Mouse (Mus musculus) lung, postnatal 10 days (tissue): ENCODE measurements around the gene Fam57b.

Experiments used
- DNase-seq: peaks from one replicate; pipeline ENCODE4 v3.0.0; 2021

Fam57b gene

DNA sequence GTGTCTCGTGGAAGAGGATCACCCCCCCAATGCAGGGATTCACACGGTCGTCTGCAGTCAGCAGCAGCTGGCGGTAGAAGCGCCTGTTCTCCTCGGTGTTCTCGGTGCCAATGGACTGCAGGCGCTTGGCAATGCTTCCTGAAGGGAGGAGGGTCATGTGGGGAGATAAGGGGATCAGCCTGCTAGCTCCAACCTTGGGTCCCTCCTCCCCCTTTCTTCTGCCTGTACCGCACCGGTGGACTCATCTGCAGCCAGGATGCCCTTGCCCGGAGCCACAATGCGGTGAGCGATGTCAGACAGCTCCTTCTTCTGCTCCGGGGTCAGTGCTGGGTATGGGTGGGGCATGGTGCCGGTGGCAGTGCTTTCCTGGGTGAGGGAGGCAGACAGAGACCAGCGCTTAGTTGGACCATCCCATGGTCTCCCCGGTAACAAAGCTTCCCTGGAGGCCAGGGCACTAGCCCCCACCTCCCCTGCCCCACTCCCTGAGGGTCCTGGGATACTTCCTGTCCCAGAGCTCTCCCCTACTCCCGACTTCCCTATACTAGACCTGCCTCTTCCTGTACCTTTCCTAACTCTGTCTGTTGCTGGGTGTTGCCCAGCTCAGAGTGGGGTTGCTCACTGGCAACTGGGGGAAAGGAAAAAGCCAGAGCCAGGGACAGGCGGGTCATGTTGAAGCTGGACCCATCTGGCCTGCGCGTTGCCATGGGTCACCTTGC lies at the start of gene Fam57b:
TSS of gene Fam57b (plus strand) at position 258 of the 716 bp plus-strand sequence.
- DNase-seq, result no peak

DNA sequence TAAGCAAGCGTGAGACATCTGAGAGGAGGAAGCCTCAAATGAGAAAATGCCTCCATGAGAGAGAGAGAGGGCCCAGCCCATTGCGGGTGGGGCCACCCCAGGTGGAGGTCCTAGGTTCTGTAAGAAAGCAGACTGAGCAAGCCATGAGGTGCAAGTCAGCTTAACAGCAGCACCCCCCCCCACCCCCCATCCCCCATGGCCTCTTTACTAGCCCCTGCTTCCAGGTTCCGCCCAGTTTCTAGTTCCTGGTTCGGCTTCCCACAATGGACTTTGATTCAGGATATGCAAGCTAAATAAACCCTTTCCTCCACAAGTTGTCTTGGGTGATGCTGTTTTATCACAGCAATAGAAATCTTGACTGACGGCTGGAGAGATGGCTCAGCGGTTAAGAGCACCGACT lies 48.6 kb upstream of the Fam57b start:
- DNase-seq, result no peak

DNA sequence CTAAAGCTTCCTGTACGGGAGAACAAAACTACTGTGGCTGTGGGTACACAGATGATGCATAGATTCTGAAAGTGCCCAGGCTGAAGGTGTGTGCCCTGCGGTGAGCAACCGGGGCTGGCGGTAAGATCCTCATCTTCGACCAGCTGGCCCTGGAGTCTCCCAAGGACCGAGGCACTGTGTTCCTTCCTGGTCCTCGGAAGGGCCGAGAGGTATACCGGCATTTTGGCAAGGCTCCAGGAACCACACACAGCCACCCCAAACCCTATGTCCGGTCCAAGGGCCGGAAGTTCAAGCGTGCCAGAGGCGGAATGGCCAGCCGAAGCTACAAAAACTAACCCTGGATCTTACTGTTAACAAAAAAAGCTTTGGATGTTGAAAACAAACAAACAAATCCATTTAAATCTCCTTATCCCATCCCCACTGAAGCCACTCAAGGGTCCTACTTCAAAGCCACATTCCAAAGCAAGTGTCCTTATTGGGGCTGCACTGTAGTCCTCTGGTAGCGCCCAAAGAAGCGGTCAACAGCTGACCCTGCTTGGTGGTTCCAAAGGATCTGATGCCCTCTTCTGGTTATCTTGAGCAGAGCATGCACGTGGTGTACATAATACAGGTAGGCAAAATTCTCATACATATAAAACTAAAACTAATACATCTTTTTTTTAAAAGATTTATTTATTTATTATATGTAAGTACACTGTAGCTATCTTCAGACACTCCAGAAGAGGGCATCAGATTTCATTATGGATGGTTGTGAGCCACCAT lies 47.7 kb upstream of the Fam57b start:
- DNase-seq, result no peak

DNA sequence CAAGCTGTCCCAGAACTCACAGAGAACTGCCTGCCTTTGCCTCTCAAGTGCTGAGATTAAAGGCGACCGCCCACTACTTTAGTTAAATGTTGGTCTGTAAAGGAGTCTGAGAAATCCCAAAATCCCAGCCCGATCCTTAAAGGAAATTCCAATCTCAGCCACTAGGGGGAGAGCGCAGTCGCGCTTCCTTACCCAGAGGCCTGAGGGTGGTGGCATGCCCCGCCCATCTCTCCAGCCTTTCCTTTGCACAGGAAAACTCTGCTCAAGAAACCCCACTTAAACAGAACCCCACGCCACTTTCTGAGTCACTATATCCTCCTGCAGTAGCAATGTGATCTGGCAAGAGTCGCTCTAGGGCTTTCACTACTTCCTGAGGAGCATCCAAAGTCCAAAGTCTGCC lies 42.6 kb upstream of the Fam57b start:
- peak; percentile 93 for DNase-seq

GRCm38 (mm10) chr7:126758539-126758938 lies 38.9 kb upstream of the Fam57b start:
- no peak for DNase-seq

GRCm38 (mm10) chr7:126759050-126759671 lies 38.3 kb upstream of the Fam57b start, which contains the start of gene Mapk3:
Gene Mapk3, plus strand, starts transcription at chr7:126759601.
- peak; percentile 94 for DNase-seq

GRCm38 (mm10) chr7:126759672-126760390 lies 37.6 kb upstream of the Fam57b start:
- no peak for DNase-seq

DNA sequence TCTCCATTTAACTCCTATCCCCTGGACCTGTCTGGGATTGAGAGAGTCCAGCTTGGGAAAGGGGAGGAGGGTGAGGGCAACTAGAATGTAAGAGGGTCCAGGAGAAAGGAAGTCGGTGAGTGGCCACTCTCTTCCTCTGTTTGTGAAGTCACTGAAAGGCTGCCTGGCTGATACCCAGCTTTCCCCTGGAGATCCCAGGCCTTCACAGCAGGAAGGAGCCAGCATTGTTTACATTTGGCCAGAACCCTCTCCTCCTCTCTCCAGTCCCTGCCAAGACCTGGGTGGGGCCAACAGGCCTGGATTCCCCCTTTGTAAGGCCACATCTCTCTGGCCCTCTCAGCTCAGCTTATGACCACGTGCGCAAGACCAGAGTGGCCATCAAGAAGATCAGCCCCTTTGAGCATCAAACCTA lies 37.1 kb upstream of the Fam57b start:
- DNase-seq, result peak; percentile 97

DNA sequence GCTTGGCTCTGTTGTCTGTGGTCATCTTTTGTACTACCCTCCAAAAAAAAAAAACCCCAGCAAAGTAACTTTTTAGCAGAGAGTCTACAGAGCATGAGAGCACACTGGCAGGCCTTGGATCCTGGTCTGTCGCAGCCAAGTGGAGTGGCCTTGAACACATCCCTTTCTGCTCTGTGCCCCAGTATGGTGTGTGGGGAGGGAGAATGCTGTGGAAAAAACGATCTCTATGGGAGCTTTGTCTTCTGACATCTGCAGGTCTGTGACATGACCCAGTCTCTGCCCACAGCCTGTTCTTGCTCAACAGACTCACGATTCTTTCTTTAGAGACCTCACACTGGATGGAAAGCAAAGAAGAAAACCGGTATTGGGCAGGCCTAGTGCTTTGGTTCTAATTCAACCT lies 36.5 kb upstream of the Fam57b start:
- no peak for DNase-seq

DNA sequence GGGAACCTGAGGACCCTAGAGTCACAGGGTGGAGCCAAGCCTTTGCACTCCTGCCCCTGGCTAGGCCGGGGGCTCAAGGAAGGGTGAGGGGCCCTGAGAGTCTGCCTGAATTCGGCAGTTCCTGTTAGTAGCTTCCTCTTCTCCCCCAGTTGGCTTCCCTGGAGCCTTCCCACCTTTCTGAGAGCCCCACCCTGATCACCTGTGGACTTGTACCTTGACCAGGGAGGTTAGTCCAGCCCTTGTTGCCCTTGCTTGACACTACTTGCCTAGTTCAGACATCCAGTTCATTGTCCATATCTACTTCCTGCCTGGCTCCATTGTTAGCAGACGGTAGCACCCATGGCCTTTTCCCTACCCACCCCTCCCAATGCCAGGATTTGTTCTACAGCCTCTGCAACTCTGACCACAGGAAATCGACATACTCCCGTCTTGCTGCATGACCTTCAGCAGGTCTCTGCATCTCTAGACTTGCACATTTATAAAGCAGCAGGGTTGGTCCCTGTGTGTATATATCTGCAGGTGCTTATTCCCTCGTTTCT lies 35.9 kb upstream of the Fam57b start:
- no peak for DNase-seq

GRCm38 (mm10) chr7:126762471-126763008 lies 34.9 kb upstream of the Fam57b start:
- DNase-seq, result no peak

GRCm38 (mm10) chr7:126765540-126765939 lies 31.9 kb upstream of the Fam57b start:
- DNase-seq, result no peak

GRCm38 (mm10) chr7:126766201-126766600 lies 31.3 kb upstream of the Fam57b start, which contains the start of gene Gdpd3:
Gene Gdpd3, plus strand, starts transcription at chr7:126766334.
- DNase-seq, result no peak

GRCm38 (mm10) chr7:126767001-126767400 lies 30.5 kb upstream of the Fam57b start:
- no peak for DNase-seq

DNA sequence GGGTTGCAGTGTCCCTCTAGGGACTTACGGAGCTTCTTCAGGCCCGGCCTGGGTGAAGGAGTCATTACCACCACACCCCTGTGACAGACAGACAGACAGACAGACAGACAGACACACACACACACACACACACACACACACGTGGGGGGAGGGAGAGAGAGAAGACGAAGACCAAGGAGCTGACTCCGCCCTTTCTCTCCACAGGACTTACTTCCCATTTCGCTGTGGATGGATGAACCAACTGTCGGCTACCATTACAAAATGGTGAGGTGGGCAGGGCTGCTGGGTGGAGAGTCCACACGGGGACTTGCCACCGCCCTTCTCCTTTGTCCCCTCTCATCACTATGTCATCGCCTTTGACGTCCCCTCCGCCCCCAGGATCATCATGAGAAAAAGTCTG lies 26.7 kb upstream of the Fam57b start:
- DNase-seq, result no peak

DNA sequence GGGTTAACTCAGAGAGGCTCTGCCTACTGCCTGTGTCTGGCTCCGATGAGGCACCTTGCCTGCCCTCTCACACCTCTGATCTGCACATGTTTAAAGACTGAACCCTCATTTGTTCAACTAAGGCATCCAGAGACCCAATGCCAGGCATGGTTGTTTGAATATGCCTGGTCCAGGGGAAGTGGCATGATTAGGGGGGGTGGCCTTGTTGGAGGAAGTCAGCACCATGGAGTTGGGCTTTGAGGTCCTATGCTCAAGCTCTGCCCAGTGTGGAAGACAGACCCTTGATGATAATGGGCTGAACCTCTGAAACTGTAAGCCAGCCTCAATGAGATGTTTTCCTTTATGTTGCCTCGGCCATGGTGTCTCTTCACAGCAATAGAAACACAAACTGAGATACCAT lies 24.1 kb upstream of the Fam57b start:
- DNase-seq, result no peak

- no peak for DNase-seq
These were observed 23.0 kb upstream of the Fam57b start for GRCm38 (mm10) chr7:126774463-126774862.

- no peak for DNase-seq
These were observed 22.1 kb upstream of the Fam57b start for GRCm38 (mm10) chr7:126775185-126775977.

DNA sequence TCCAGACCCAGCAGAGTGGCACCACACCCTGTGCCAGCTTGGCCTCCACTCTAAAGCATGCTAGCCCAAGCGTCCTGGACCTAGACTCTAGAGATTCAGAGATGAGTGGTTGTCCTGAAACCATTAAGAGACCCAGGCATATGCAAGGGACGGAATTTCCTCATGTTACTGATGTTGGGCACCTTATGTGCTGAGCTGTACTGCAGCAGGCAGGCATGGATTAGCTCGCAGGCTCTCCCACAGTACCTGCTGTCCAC lies 21.6 kb upstream of the Fam57b start:
- DNase-seq, result no peak

DNA sequence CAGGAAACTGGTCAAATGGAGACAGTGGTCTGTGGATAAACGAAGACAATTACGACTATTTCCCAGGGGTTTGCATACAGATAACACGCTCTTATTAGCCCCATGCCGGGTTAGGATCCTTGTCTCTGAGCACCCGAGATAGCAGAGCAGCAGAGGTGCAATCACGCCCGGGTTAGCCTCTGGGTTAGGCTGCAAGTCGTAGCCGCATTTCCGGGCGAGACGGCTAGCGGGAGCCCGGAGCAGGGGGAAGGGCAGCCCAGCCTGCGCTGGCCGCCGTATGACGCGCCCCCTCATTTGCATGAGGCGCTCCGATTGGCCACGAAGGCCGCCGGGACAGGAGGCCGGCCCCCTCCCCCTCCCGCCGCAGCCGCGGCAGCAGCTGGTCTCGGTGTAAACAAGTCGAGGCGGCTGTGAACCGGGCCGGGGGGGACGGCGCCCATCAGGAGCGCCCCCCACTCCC lies 20.8 kb upstream of the Fam57b start, which contains the start of gene Ypel3:
TSS of gene Ypel3 (plus strand) at position 358 of the 460 bp plus-strand sequence.
- DNase-seq, result peak; percentile 97

DNA sequence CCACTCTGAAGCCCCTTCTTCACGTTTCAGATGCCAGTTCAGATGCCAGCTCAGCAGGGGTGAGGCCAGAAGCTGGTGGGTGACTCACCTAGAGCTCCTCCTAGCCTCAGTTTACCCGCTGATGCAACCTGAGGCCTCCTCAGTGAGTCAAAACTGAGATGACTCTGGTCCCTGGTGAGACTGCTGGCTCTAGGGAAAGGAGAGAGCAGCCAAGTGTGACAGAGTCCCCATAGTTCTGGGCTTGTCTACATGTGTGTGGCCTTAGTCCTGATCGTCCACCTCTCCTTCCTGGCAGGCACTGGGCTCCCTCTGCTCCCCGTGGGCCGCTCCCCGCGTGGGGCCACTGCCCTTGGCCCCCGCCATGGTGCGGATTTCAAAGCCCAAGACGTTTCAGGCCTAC lies 20.0 kb upstream of the Fam57b start:
- no peak for DNase-seq

DNA sequence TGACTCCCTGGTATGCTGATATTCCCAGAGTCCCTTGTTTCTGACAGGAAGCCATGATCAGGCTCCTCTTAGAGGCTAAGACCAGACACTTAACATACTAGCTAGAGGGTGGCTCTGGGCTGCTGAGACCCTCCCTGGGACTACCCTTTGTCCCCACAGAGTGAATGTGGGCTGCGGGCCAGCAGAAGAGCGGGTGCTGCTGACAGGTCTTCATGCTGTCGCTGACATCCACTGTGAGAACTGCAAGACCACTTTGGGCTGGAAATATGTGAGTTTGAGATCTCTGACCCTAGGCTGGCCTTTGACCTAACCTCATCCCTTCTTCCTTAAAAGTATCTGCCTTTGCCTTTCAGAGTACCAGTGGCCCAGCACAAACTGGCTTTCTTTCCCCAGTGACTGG lies 19.3 kb upstream of the Fam57b start:
- DNase-seq, result no peak
